Mouse (Mus musculus) liver, embryonic 14.5 days (tissue): ENCODE measurements around the gene Wwp2.

Source experiments
- CTCF ChIP-seq: IDR thresholded peaks from 2 replicates; pipeline ENCODE4 v1.5.1; 2016; ENCODE audit warnings: antibody characterized with exemption, low read depth, control low read depth
- EP300 ChIP-seq: IDR thresholded peaks from 2 replicates; pipeline ENCODE4 v1.6.1; 2016; ENCODE audit warnings: antibody characterized with exemption, low read depth

DNA sequence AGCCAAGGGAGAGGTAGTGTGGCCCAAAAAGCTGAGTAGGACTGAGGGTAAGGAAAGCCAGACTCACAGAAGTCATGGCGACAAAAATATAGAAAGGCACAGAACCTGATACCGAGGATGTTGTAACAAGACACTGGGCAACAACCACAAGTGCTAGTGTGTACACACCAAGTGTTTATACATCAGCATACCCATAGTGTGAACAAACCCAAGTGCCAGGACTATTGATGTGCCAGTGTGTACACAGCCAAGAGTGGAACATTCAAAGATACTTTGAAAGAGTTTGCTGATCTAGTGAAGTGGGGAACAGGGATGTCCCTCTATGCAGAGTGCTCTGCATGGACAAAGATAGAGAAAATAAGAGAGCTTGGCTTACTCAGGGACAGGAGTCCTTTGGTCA is 54.5 kb downstream of the Wwp2 start:
- no peak for TF ChIP-seq CTCF
- TF ChIP-seq EP300 = no peak
